Mouse (Mus musculus) spleen, postnatal 10 days (tissue): ENCODE data around the gene Myo18a.

ENCODE experiments used
- DNase-seq, 2 experiments: peaks; one replicate each; pipeline ENCODE4 v3.0.0; 2021 to 2022; ENCODE audit warnings: low spot score in 2 of 2

Myo18a gene

GRCm38 (mm10) chr11:77771879-77772713 is 9.1 kb downstream of the Myo18a start:
- no peak for DNase-seq

GRCm38 (mm10) chr11:77775701-77776400 is 12.8 kb downstream of the Myo18a start:
- DNase-seq = no peak

- no peak for DNase-seq
Measured at GRCm38 (mm10) chr11:77777436-77777835, 14.4 kb downstream of the Myo18a start.

- DNase-seq = no peak
Measured at GRCm38 (mm10) chr11:77777937-77778336, 14.9 kb downstream of the Myo18a start.

- no peak for DNase-seq
Measured at GRCm38 (mm10) chr11:77779240-77779639, 16.2 kb downstream of the Myo18a start.

GRCm38 (mm10) chr11:77781088-77781487 is 18.0 kb downstream of the Myo18a start:
- no peak for DNase-seq

GRCm38 (mm10) chr11:77782104-77782815 is 19.2 kb downstream of the Myo18a start:
- no peak for DNase-seq

GRCm38 (mm10) chr11:77783211-77783746 is 20.2 kb downstream of the Myo18a start:
- no peak for DNase-seq

- DNase-seq = peak; percentile 57 to 63
Measured at GRCm38 (mm10) chr11:77783747-77784646, 21.0 kb downstream of the Myo18a start.

GRCm38 (mm10) chr11:77784894-77785293 is 21.8 kb downstream of the Myo18a start:
- DNase-seq = peak in 1 of 2 experiments; percentile 52

GRCm38 (mm10) chr11:77785396-77785767 is 22.3 kb downstream of the Myo18a start:
- no peak for DNase-seq

GRCm38 (mm10) chr11:77785768-77786561 is 22.9 kb downstream of the Myo18a start:
- DNase-seq = peak; percentile 43 to 44

- no peak for DNase-seq
Measured at GRCm38 (mm10) chr11:77787707-77788106, 24.7 kb downstream of the Myo18a start, which contains the start of gene Gm10277. Gene Gm10277 (minus strand): TSS chr11:77787747.

- DNase-seq = no peak
Measured at GRCm38 (mm10) chr11:77789512-77789911, 26.5 kb downstream of the Myo18a start.

GRCm38 (mm10) chr11:77790286-77790685 is 27.2 kb downstream of the Myo18a start:
- DNase-seq = no peak

GRCm38 (mm10) chr11:77791241-77791727 is 28.2 kb downstream of the Myo18a start:
- no peak for DNase-seq

- DNase-seq = peak; percentile 50 to 72
Measured at GRCm38 (mm10) chr11:77791752-77792565, 28.9 kb downstream of the Myo18a start.

- no peak for DNase-seq
Measured at GRCm38 (mm10) chr11:77792566-77792909, 29.5 kb downstream of the Myo18a start.
